Mouse (Mus musculus): ENCODE measurements around the gene Mfap3l.
A peak's percentile ranks its signal among the peaks of the same experiment; 100 is the strongest.
"Not testable (repeated sequence)": the region's sequence is repeated elsewhere in the genome, so short reads cannot be mapped to it uniquely, and the experiment has no call there.

Gene Mfap3l

DNA sequence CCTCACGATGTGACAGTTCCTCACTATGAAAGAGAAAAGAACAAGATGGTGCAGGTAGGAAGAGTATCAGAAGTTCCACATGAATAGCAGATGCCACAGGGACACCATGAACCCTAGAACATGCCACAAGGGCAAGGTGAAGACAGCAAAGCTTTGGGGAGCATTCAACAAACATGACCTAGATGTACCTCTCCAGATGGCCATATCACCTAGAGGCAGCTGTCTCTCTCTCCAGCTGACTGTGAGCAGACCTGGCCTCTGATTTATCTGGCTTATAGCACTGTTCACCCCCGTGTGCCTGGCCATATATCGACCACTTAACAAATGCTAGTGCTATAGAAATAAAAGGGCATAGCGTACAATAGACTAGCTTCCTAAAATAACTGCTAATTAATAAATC, 17.5 kb downstream of the Mfap3l start:
- no peak for DNase-seq (ENCODE audit: low spot score in 2 of 2)

DNA sequence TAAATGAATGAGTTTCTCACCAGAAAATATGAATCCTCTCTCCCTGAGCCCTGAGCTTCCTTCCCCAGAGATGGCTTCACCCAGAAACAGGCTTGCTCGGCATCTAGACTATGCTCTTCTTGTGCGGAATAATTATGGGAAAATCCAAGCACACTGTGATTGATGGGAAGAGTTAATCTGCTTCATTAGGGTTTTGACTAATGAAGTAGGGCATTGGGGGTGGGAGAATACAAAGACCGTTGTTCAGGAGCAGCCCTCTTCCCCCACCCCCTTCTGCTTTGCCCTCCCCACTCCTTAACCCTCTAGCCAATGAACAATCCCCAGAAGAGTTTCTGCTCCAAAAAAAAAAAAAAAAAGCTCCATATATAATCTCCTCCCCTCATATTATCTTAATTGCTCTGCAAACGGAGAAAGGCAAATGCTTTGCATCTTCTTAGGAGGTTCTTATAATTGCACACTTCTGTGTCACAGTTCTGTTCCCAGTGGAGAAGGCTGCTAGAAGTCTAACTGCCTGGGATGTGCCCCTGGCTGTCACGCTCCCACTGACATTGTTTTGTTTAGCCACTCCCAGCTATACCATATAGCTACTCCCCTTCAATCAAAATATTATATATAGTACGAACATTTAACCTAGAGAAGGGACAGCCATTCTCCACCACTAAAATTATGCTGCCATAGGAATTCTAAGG, 24.9 kb downstream of the Mfap3l start:
- no peak for DNase-seq (ENCODE audit: low spot score in 2 of 2)

DNA sequence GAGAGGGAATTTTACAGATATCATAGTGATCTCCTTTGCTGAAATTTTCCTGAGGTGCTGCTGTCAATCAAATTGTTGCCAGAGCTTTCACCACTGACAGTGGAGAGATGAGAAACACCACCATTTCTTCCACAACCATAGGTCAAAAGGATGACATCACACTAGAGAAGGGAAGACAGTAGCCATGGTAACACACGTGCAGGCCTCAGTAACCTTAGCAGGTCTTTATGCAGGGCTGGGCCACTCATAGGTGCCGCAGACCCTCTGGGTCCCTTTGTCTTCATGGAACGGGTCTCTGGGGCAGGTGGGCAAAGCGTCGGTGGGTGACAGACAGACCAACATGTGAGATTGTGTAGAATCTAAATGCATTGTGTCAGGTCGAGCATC, 25.5 kb downstream of the Mfap3l start:
- DNase-seq (ENCODE audit: low spot score in 2 of 2) = no peak

DNA sequence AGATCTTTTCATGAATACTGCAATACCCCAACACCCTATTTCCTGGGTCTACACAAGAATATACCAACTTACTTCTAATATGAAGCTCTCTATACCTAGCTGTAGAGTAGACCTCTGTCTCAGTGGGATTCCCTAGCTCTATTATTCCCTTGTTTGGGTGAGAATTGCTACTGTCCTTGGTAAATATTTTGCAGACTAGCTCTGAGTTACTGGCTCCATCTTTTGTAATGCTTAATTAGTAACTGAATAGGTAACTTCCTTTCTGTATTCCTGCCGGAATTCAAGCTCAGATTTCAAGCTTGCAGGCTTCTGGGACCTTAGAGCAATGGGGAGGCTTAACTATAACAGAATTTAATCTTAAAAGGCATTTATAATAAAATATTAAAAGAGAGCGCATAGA, 26.1 kb downstream of the Mfap3l start:
- DNase-seq (ENCODE audit: low spot score in 2 of 2) = not testable (repeated sequence)

DNA sequence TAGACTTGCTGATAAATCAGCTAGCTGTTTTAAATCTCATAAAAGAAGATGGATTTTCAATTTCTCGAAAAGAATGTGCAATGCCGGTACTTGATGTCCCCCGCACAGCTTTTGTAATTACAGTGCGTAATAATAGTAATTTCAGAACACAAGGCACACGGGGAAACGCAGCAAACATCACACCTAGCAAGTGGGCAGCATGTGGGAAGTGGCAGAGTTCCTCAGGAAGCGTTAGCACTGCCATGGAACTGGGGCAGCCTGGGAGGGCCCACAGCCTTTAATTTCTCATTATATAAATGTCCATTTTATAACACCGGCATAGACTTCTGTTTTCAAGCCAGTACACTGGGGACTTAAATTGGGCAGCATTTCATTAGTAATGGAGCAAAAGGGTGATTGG, 27.1 kb downstream of the Mfap3l start:
- DNase-seq (ENCODE audit: low spot score in 2 of 2) = peak in 1 of 2 experiments; percentile 31

DNA sequence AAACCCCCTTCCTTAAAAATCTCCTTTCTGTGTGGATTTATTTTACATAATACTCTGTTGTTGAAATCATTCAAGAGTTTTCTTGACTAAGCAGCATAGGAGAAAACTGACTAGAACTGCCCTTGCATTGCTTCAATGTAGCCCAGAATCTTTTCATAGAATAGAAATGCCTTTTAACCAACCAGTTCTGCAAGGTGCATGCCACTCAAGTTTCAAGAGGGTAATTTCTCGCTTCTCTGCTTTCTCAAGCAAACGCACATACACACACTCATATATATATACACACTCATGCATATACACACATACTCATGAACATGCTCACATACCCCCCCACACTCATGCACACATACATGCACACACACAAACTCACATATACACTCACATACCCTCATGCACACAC, 28.6 kb downstream of the Mfap3l start:
- no peak for DNase-seq (ENCODE audit: low spot score in 2 of 2)

DNA sequence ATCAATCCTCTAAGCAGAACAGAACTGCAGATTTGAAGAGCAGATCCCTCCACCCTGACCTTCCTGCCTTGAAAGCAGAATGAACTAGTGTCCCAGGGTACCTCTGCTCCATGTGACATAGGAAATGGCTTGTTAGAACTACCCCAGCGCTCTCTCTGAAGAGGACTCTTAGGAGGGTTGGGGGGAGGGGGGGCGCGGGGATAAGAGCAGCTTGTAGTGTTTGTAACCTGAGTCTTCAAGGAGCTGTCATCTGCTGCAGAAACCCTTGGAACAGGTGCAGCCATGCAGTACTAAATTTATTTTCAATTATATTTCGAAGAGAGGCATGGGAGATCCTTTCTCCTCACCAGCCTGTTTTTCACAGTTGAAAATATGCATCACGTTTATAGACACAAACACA, 30.9 kb downstream of the Mfap3l start:
- DNase-seq (ENCODE audit: low spot score in 2 of 2) = no peak

DNA sequence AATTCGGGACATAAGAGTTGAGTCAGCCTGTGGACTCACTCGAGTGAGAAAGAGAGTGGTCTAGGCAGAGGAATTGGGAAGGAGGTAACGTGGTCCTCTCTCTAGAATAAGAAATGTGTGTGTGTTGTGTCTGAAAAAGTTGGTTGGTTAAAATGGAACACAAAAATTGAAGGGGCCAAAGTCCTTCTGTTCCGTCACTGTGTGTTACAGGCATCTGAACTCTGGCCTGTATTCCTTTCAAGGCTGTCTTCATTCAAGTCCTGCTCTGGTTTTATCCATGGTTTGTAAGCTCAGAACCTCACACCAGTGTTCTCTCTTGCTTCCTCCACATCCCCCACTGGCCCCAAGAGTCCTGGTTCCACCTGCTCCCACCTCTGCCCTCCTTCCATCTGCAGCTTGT, 33.2 kb downstream of the Mfap3l start:
- DNase-seq (ENCODE audit: low spot score in 2 of 2) = no peak

DNA sequence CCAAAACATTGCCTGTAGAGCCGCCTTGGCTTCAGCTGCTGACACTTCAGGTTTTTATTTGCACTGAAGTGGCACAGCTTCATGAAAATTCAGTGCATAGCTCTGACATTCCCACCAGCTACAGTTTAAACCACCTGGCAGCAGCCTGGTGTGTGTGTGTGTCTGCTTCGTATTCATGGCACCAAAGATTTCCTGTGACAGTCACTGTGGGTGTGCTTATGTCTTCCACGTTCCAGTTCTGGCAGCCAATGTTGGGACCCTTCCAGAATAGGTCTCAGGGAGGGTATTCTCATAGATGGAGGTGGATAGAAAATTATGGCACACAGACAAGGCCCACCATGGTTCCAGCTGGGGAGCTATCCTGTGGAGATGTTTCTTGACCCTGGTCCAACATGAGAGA, 34.2 kb downstream of the Mfap3l start:
- DNase-seq (ENCODE audit: low spot score in 2 of 2) = peak in 1 of 2 experiments; percentile 39

DNA sequence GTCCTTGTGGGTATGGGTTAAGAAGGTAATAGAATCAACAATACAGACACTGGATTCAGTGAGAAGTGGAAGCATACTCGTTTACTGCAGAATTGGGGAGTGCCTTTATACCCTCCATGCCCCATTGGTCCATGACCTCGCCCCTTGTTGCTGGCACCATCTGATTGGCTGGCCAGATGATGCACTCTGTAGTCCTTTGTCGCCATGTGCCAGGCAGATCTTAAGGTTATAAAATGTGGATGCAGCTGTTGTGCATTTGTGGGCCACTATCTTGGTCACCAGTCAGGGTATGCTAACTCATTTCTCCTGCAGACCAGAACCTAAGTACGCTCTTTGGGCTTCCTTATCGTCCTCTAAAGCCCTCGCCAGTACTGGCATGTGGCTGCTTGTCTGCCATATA, 46.0 kb downstream of the Mfap3l start:
- DNase-seq (ENCODE audit: low spot score in 2 of 2) = no peak

DNA sequence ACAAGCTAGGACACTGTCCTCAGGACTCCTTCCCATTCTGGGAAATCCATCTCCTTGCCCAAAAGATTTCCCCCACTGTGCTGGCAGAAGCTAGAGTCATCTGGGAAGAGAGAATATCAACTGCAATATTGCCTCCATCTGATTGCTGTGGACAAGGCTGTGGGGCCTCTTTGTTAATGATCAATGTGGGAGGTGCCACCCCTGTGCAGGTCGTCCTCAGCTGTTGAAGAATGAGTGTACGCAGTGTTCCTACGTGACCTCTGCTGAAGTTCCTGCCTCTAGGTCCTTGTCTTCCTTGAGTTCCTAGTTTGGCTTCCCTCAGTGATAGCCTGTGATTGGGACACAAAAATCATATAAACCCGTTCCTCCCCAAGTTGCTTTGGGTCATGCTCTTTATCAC, 49.2 kb downstream of the Mfap3l start:
- no peak for DNase-seq (ENCODE audit: low spot score in 2 of 2)

DNA sequence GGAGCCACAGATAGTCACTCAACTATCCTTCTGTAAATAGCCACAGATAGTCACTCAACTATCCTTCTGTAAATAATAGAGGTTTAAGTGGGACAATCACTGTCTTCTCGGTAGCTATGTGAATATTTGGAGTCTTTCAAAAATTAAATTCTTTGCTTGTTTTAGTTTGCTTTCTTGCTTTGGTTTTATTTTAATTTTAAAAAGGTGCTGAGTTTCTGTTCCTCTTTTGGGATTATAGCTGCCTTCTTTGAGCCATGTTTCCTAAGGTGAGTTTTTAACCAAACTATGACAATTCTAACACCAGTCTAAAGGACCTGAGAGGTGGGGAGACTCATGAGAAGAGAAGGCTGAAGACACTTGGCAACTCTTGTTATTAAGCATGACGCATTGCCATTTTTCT, 49.7 kb downstream of the Mfap3l start:
- no peak for DNase-seq (ENCODE audit: low spot score in 2 of 2)

DNA sequence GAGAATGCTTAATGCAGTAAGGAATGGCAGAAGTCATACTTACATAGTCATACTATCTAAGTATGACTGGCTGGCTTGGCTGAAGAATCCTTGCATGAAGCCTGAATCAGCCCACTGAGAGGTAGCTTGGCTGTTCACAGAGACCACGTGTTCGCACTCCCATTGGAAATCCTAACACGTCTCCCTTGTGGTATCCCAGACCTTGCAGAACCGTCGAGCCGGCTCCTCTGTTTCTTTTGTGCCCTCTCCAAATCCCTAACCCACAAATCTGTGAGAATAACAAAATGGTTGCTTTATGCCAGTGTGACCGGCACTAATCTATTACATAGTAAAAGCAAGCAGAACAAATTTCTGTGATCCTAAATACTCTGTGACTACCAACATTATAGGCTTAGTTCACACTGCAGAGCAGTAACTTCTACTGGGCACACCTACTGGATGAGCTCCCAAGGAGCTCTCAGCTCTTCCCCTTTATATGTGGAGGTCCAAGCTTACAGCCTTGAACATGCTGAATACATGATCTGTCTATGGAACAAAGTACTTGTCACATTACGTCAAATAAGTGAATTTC, 79.0 kb downstream of the Mfap3l start:
- DNase-seq (ENCODE audit: low spot score in 2 of 2) = no peak

DNA sequence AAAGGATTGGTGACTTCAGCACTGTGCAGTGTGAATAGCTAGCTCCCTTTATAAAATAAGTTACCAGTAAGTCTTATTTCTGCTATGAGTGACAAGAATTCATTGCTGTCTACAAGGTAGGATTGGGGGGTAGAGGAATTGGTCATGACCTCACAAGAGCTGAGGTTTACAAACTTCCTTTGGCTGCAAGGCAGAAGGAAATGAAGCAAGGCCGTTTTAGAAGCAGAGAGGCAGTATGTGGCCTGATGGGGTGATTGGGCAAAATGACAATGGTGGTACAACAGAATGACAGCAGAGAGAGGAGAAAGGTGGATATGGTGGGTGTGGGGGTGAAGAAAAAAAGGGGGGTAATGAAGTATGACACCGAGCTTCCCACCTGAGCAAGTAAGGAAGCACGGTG, 82.1 kb downstream of the Mfap3l start:
- DNase-seq (ENCODE audit: low spot score in 2 of 2) = no peak

DNA sequence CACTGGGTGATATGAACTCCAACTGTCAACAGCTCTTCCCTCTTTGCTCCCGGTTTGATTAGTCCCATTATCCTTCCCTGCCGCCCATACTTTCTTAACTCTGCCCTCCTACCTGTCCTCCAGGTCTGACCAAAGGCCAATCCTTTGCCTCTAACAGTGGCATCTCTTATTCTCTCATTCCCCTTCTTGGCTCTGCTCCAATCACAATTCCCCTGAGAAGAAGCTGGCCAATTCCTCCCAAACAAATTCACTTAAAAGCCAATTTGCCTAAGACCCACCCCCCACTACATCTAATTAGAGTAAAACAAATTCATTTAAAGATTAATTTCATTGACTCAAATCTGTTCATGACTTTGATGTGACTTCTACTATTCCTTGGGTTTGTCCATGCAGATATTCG, 86.1 kb downstream of the Mfap3l start:
- no peak for DNase-seq (ENCODE audit: low spot score in 2 of 2)
